Mouse (Mus musculus) lung, postnatal 0 days (tissue): Measurements from ENCODE around the gene Smad1.
A peak's percentile ranks its signal among the peaks of the same experiment; 100 is the strongest.

Experiments used
- CTCF ChIP-seq: IDR thresholded peaks from 2 replicates; pipeline ENCODE4 v1.5.1; 2016; ENCODE audit warnings: antibody characterized with exemption, mild to moderate bottlenecking
- EP300 ChIP-seq: IDR thresholded peaks from 2 replicates; pipeline ENCODE4 v1.6.1; 2016; ENCODE audit warnings: antibody characterized with exemption, mild to moderate bottlenecking, control low read depth

DNA sequence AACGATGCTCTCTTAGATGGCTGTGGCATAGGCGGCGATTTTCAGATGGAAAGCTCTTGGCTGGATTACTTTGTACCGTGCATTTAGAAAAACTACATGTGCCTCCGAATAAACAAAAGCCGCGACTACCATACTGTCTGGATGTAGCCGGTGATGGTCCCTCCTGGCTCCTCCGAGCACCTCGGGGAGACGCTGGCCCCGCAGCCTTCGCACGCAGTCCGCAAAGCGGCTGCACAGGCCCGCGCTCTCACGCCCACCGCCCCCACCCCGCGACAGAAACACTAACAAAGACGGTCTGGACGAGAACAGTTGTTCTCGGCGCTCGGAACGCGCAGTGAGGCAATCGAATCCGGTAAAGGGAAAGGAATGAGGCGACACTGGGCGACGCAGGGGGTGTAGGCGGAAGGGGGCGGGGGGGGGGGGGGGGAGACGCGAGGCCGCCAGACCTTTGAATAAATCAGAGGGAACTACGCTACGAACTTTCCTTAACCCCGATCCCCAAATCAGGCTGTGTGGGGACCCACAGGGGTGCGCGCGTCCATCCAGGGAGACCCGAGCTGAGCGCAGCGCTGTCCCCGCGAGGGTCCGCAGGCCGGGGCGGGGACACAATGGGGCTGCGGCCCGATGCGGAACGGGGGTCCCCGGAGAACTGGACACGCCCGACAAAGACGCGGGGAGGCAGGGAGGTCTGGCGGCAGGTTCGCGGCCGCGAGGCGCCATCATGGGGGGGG, 902 bp downstream of the Smad1 start:
- TF ChIP-seq CTCF, result no peak
- TF ChIP-seq EP300, result peak; percentile 41; the same call in 1 of the 2 replicates
